Mouse (Mus musculus) G1E (cell line): Measurements from ENCODE around the gene Rgs3.

Experiments used
- CTCF ChIP-seq: IDR thresholded peaks from 2 replicates; pipeline ENCODE4 v1.5.1; 2012; ENCODE audit warnings: low read depth, low read length, inconsistent platforms, mixed read lengths
- GATA1 ChIP-seq: IDR thresholded peaks from 2 replicates; pipeline ENCODE4 v1.6.1; 2012; ENCODE audit warnings: borderline replicate concordance, low read length, inconsistent platforms, mixed read lengths
- TAL1 ChIP-seq: conservative IDR thresholded peaks from 2 replicates; pipeline ENCODE4 v1.6.1; 2012; ENCODE audit warnings: low read depth, low read length, inconsistent platforms, mixed read lengths

DNA sequence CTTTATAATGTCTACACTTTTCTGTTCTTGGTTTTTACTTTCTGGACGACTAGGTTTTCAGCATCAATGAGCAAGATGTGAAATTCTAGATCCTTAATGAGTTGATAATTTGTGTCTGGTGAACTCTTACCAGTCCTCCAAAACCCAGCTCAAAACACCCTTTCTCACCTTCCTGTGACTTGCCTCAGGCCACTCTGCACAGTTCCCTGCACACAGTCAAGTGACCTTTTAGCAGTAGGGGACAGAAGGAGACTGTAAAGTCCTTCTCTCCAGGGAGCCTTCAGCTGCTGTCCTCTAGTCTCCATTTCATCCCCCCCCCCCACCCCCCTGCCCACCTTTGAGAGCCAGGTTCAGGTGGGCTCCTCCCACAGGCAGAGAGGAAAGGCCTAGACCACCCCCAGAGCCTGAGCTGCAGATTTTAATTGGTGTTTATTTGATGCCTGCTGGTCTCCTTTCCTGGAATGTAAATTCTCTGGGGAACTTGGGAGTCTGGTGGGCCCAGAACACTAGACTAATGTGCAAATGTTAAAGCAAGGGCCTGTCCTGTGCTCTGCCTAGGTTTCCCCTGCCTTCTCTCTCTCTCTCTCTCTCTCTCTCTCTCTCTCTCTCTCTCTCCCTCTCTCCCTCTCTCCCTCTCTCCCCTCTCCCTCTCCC, 185.5 kb downstream of the Rgs3 start:
- no peak for TF ChIP-seq CTCF
- no peak for TF ChIP-seq GATA1
- no peak for TF ChIP-seq TAL1
